Mouse (Mus musculus) frontal cortex, postnatal 36 days (tissue): ENCODE measurements around the gene Prdx2.
A peak's percentile ranks its signal among the peaks of the same experiment; 100 is the strongest.

Source experiments
- DNase-seq, 2 experiments: peaks; one replicate each; pipeline ENCODE4 v3.0.0; 2022; ENCODE audit warnings: low spot score in 2 of 2

The Prdx2 gene

DNA sequence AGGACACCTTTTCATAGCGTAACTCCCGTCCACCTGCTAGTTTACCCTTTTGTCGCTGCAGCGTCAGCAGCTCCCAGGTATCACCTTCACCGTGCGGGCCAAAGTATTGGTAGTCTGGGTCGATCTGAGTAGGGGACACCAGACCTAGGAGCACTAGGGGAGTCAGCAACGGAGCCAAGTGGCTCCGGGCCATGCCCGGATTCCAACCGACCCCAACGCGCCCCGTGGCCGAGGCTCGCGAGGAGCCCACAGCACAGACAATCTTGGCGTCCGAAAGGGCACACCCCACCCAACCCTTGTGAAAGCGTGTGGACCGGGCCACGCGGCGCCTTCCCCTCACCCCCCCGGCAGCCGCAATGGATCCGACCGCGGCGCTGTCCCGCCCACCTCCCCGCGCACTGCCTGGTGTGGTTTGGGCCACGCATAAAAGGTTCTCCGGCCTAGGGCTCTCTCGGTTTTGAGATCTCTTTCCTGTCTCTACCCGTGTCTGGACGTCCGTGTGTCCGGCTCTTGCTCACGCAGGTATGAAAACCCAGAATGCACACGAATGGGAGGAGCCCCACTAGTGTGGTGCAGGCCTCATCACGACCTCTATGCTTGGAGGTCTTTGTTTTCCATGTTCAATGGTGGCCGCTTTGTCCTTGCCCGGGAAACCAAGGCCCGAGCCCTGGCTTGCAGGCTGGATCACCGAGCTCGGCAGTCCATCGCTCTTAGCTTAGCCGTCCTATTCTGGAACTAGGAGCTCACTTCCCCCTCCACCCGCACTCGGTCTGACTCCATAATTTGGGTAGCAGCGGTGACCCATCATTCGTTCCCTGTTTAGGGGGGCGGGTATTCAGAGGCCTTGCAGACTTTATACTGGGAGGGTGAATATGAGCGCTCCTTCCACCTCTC is at the start of gene Prdx2, which contains the start of the genes Gm49661 and Rnaseh2a:
Prdx2 (plus strand) TSS at position 347 of the 894 bp plus-strand sequence.
Gm49661 (minus strand) TSS at position 193 of the 894 bp plus-strand sequence.
Rnaseh2a (minus strand) TSS at position 527 of the 894 bp plus-strand sequence.
- DNase-seq, result peak; percentile 75

DNA sequence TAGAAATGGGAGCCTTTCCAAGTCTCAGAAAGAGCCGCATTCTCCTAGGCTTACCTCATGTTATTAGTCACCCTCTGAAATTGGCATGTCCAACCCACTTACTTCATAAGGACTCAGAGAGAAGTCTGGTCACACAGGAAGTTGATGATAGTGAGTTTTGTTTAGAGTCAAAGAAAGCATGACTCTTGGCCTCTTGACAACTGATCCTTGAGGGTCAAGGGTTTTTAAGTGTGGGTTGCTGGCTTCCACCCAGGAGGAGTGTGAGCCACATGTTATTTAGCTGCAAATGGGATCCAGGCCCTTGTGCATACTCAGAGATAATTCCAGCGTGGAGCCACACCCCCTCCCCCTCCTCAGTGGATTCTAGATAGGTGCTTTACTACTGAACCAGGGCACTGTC is 47.8 kb upstream of the Prdx2 start:
- DNase-seq, result no peak

DNA sequence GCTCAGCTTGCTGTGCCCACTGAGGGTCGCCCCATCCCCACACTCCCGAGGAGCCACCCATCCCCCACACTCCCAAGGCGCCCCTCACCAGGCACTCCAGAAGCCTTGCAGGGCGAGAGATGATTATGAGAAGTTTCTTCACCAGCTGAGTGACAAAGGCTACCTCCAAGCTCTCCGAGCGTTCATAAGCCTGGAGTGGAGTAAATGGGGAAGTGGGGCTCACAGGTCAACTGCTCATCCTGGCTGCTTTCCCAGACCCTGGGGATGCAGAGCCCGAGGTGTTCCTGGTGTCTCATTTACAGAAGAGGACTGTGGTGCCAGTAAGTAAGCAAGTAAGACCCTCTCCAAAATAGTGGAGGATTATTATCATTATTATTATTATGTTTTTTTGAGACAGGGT is 43.8 kb upstream of the Prdx2 start:
- DNase-seq, result no peak

DNA sequence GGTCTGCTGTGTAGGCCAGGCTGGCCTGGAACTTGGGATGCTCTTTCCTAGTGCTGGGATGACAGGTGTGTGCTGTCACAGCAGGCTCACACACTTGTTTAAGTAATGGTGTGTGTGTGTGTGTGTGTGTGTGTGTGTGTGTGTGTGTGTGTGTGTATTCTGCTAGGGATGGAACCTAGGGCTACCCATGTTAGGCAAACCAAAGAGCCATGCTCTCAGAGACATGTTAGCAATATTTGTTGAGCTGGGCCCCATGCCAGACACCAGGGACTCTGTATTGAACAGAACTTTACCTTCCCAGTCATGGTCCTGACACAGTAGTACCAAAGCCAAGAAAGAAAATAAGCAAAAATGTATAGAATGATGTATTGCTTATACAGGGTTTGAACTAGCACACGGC is 41.9 kb upstream of the Prdx2 start:
- DNase-seq, result no peak

DNA sequence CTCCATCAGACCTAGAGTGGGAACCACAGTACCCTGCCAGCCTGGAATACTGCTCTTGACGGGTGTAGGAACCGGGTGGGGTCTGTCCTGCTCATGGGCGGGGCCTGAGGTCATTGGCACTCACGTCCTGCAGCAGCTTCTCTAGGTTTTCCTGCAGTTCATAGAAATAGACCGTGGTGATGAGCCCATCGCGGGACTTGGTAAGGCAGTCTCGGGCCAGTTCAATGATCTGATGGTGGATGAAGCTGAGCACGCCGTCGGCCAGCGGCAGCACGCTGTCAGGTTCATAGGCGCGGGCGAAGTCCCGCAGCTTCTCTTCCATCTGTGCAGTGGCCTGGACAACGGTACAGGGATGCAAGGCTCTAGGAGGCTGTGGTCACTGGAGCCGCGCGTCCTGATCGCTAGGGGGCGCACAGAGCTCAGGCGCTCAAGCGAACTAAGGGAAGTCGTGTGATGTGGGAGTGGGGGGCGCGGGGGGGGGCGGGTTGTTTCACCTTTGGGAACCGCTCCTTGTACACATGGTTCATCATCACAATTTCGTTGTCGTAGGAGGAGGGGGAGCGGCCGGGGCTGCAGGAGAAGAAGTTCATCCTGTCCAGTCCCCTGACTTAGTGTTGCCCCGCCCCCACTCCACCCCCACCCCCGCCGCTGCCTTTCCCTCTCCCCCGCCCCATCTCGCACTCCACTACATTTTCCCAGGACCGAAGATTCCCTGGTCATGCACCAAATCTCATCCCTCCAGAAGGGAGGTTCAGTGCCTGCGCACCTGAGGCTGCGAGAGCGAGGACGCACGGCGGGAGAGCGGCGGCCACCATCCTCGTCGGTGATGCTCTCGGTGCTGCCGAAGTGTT is 40.7 kb upstream of the Prdx2 start:
- peak in 1 of 2 experiments; percentile 76 for DNase-seq

DNA sequence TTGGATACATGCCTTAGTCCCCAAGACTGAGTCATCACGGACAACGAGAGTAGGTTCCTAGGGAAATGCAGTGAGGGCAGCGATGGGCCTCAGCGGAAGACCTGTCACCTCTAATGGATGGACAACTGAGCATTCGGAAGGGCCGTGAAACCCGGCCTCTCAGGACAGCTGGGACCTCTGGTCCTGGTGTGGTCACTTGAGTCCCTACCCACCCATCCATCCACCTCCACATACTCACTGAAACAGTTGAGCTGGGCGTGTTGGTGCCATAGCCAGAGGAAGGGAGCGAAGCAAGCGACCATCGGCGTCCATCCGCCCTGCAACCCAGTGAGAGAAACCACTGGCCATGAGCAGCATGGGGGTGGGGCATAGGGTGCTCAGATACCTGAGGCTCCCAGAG is 38.8 kb upstream of the Prdx2 start:
- no peak for DNase-seq

DNA sequence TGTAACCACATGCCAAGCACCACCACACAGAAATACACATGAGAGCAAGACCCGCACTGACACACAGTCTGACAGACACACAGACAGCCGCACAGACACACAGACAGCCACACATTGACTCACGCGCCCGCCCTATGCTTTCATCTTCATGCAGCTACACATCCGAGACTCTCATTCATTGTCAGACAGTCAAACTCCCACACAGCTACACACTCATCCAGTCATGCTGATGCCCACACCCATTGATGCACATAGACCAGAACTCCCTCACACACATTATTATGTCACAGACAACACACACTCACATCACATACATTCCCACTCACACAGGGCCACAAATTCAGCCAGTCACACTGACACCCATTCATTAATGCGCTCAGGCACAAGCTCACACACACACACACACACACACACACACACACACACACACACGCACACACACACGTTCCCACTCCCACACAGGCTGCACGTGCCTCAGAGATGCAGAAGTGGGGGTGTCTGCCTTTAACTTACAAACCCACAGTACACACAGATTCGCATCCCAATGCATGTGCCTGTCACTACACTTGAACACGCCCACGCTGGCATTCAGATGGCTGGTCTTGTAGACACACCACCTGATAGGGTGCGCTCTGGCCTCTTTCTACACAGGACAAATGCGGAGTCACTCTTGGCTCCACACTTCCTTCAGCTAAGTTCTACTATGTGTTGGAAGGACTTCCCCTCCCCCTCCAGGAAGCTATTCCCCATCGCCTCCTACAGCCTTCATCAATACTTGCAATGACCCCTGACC is 35.4 kb upstream of the Prdx2 start:
- DNase-seq, result no peak

DNA sequence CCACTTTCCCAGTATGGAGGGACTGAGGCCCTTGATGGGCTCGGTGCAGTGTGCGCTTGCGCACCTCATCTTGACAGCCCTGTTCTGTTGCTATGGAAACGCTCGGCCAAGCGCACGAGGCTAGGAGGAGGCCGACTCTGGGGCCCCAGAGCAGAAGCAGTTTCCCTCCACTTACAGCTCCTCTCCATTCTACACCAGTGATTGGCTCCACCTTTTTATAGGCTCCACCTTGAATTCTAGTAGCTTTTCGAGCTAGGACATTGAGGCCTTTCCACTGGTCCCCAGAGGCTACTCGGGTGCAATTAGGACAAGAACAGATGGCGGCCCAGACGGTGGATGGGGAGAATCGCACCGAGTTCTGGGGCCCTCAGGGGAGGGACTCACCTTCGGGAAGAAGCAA is 34.5 kb upstream of the Prdx2 start:
- DNase-seq, result no peak

DNA sequence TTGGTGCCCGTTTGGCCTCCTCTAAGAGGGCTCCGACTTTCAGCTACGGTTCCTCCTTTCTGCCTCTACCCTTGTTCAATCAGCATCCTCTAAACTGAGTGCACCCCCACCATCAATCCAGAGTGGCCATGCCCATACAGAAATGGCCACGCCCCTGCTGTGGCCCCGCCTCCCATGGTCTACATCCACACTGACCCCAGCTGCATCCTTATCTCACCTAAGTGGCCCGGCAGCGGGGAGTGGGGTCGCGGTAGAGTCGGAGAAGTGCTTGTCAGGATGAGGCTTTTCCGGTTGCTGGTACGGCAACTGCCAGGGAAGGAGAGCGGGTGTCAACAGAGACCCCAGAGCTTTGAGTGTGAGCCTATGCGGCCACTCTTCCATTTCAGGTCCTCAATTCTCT is 33.9 kb upstream of the Prdx2 start:
- DNase-seq, result no peak

DNA sequence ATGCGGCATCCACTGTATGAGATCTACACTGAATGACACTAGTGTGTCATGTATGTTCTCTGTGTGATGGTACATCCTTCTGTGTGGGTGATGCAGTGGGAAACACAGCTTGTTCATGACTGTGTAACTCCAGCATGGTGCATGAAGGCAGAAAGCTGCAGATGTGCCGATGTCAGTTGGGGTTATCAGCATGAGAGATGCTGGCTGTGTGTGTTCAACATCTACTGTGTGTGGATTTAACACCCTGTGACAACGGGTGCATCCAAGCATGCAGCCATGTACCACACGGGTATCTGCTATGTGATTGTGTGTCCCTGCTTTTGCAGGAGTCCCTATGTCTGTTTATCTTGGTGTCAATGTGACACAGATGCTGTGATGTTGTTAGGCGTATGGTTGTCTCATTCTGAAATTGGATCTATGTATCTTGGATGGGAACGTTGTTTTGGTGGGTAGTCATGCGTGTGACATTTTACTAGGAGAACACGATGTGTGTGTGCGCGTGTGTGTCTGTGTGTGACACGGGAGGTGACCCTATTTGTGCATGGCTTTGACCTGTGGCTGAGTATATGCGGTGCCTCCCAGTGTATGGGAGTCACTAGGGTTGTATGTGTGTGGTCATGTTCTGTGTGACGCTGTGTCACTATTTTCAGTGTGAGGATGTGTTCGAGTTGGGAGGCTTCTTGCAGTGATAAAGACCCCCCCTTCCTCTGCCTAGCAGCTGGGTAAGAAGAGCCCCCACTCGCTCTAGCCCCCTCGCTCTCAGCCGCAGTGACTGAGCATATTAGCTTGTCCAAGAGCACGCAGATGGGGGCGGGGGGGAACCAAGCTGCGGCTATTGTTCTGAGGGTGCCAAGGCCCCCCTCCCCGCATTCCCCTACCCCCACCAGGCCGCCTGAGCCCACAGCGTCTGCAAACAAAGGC is 33.1 kb upstream of the Prdx2 start:
- no peak for DNase-seq

DNA sequence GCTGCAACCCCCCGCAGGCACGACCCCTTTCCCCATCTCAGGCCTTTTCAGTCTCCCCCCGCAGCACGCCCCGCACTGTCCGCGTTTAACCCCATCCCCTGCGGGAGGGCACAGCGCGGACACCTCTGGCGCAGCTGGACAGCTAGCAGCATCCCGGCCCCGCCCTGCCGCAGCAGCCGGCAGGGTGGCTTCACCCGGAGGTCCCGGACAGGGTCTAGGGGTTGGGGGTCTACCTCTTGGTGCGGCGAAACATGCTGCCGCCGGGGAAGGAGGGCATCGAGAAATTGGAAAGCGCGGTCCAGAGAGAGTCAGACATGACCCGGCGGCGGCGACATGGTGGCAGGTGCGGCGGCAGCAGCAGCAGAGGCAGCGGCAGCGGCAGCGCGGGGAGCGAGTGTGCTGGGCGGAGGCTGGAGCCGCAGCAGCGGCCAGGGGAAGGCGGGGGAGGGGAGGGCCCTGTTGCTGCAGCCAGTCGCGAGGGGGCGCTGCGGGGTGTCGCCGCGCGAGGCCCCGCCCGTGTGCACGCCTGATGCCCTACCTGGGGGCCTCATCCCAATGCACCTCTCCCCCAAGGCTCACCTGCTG is 32.3 kb upstream of the Prdx2 start, which contains the start of gene Mast1:
Mast1 (minus strand) TSS at position 398 of the 585 bp plus-strand sequence.
- peak; percentile 70 to 74 for DNase-seq

DNA sequence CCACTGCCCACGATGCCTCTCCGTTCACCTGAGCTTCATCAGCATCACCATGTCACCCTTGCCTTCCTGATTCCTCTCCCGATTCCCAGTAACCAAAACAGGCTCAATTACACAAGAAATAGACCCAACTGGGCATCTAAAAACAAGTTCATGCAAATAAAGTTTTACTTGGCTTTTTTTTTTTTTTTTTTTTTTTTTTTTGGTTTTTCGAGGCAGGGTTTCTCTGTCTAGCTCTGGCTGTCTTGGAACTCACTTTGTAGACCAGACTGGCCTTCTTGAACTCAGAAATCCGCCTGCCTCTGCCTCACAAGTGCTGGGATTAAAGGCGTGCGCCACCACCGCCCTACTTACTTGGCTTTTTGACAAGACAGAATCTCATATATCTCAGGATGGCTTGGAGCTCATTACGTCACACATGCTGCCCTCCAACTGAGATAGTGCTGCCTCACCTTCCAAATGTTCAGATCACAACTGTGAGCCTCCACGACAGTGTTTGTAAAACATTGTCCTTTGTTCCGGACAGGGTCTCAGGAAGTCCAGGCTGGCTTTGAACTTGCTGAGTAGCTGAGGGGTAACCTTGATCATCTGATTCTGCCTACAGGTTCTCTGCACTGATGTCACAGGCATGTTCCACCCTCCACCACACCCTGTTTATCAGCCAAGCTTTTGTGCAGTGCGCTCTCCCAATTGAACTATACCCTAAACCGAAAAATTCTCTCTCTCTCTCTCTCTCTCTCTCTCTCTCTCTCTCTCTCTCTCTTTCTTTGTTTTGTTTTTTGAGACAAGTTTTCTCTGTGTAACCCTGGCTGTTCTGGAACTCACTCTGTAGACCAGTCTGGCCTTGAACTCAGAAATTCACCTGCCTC is 31.5 kb upstream of the Prdx2 start:
- DNase-seq, result no peak

DNA sequence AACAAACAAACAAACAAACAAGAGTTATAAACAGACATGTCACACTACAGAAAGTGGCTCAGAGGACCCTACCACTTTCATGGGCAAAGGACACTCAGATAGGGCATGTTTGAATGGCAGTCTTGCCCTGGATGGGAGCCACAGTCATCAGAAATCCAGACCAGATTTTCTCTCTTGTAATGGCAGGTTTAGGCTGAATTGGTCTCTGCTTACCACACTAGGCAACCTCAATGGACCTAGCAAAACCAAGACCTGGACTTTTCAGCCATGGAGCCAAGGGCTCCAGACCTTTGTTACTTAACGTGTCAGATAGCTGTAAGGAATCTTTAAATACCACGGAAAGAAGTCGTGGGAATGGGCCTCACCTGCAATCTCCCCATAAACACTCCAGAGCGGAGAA is 25.7 kb upstream of the Prdx2 start:
- DNase-seq, result no peak

DNA sequence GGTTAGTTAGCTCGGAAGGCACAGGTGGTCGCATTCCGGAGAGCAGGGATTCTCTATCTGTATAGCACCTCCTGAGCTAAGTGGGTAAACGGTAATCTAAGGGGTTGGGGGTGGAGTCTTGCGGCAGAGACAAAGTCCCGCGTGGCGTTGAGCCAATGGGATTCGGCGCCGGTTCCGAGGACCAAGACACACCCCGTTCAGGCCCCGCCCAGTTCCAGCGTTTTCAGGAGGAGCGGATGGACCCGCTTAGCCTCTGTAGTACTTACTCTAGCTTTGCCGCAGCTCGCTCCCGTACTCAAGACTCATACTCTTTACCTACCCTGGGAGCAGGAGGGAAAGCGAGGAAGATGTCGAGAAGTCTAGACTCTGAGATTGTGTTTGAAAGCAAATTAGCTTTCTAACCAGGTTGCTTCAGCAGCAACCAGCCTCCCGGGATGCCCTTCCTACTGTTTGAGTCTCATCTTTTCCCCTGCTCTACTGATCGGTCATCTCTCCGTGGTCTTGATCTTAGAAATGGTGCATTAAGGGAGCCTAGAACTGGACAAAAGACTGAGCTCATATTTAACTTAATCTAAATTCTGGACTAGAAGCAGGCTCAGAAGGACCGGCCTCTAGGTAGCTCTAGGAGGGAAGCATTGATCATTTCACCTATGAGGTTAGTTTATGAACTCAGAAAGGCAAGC is 24.8 kb upstream of the Prdx2 start:
- peak; percentile 61 to 81 for DNase-seq

DNA sequence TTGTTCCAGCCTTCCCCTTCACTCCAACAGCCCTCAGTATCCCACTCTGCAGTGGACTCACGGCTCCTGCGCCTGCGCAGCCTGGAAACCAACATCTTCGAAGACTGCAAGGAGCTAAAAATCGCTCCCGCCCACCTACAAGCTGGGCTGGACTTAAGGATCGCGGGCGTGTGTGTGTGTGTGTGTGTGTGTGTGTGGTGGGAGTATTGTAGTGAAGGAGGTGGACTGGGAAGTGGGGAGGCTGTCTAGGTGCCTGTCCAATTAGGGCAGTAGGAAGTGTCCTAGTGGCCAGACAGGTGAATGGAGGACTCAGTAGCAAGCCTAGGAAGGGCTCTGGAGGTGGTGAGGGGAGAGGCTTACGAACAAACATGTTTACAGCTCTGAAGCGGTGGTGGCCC is 24.2 kb upstream of the Prdx2 start:
- DNase-seq, result peak; percentile 80 to 87

DNA sequence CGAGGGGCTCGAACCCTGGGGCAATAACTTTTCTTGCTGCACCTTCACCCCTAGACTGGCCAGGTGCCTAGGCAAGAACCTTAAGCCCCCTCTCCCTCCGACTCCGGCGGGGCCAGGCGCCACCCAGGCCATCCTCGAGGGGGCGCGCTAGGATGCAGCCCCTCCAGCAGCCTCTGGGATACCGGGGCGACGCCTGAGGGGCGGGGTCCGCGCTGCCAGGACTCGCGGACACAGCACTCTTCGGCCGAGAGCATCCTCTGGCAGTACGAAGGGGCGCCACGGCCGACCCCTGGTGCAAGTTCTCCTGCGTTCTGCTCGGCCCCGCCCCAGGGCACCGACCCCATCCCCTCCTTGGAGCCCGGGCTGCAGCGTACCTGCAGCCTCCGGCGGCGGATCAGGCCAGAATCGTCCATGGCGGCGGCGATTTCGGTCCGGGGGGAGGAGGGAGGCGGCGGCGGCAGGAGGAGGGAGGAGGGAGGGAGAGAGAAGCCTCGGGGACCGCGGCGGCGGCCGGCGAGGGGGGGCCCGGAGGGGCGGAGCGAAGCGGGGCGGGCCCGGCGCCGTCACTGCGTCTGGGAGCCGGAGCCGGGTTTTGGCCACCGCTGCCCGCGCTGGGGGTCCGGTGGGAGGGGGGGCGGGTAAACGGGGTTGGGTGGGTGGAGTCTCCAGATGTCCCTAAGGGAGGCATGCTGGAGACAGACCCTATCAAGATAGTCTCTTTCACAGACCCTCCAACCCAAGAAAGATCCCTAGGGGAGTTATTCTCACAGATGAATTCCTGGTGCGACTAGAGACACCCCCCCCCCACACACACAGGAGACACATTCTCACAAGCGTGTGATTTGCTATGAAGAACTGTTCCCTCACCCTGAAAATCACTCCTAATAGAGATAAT is 23.5 kb upstream of the Prdx2 start:
- DNase-seq, result peak; percentile 42 to 49

DNA sequence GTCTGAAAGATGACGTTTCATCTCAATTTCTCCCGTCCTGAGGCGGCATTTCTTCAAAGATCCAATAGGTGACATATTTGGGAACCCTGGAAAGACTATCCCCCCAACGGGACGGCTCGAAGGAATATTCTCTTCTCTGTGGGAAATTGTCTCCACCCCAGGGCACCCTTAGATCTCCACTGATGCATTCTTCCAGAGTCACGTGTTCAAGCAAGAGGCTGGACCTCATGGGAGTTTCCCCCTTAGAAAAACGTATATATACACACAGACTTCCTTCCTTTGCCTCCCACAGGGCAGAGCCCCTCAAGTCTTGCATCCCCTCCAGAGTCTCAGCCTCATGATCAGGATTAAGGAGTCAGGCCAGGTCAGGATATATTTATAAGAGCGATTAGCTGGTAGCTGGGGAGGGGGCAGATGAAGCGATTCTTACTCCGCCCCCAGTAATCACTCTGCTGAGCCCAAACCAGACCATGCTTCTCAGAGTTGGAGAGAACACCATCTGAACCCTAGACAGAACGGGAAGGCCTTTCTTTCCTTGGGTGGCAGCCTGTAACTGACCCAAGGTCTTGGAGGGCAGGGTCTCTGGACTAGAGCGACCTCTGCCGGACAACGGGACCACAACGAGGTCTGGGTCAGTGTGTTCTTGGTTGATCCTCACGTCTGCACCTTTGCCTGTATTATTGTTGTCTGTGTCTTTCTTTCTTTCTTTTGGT is 22.7 kb upstream of the Prdx2 start, which contains the start of gene Rtbdn:
Rtbdn (plus strand) TSS at position 464 of the 713 bp plus-strand sequence.
- no peak for DNase-seq
